Mouse (Mus musculus): ENCODE results near the gene Nbas.

The Nbas gene

GRCm38 (mm10) chr12:13532731-13533365, 263.9 kb downstream of the Nbas start:
- no peak for DNase-seq (ENCODE audit: low spot score in 2 of 2)

- no peak for DNase-seq (ENCODE audit: low spot score in 2 of 2)
These were observed 270.2 kb downstream of the Nbas start for GRCm38 (mm10) chr12:13539171-13539570.

- DNase-seq (ENCODE audit: low spot score in 2 of 2), result no peak
These were observed 274.9 kb downstream of the Nbas start for GRCm38 (mm10) chr12:13543806-13544205.

GRCm38 (mm10) chr12:13563646-13564289, 294.8 kb downstream of the Nbas start:
- DNase-seq (ENCODE audit: low spot score in 2 of 2), result no peak

GRCm38 (mm10) chr12:13564330-13564729, 295.4 kb downstream of the Nbas start:
- DNase-seq (ENCODE audit: low spot score in 2 of 2), result no peak

GRCm38 (mm10) chr12:13566421-13566820, 297.5 kb downstream of the Nbas start:
- DNase-seq (ENCODE audit: low spot score in 2 of 2), result no peak

- no peak for DNase-seq (ENCODE audit: low spot score in 2 of 2)
These were observed 306.2 kb downstream of the Nbas start for GRCm38 (mm10) chr12:13575158-13575557.

GRCm38 (mm10) chr12:13575605-13576600, 307.0 kb downstream of the Nbas start:
- DNase-seq (ENCODE audit: low spot score in 2 of 2), result peak in 1 of 2 experiments; percentile 21

GRCm38 (mm10) chr12:13576761-13577160, 307.8 kb downstream of the Nbas start:
- no peak for DNase-seq (ENCODE audit: low spot score in 2 of 2)

- DNase-seq (ENCODE audit: low spot score in 2 of 2), result no peak
These were observed 311.9 kb downstream of the Nbas start for GRCm38 (mm10) chr12:13580796-13581195.

GRCm38 (mm10) chr12:13583386-13583785, 314.5 kb downstream of the Nbas start:
- no peak for DNase-seq (ENCODE audit: low spot score in 2 of 2)

- peak in 1 of 2 experiments; percentile 15 for DNase-seq (ENCODE audit: low spot score in 2 of 2)
These were observed 316.7 kb downstream of the Nbas start for GRCm38 (mm10) chr12:13585527-13586156.

- DNase-seq (ENCODE audit: low spot score in 2 of 2), result no peak
These were observed 318.7 kb downstream of the Nbas start for GRCm38 (mm10) chr12:13587675-13588074.

- DNase-seq (ENCODE audit: low spot score in 2 of 2), result no peak
These were observed 320.1 kb downstream of the Nbas start for GRCm38 (mm10) chr12:13589021-13589420.

GRCm38 (mm10) chr12:13594746-13595469, 326.0 kb downstream of the Nbas start:
- DNase-seq (ENCODE audit: low spot score in 2 of 2), result no peak

- DNase-seq (ENCODE audit: low spot score in 2 of 2), result no peak
These were observed 328.1 kb downstream of the Nbas start for GRCm38 (mm10) chr12:13597026-13597425.

GRCm38 (mm10) chr12:13598545-13598944, 329.6 kb downstream of the Nbas start:
- peak; percentile 69 to 91 for DNase-seq (ENCODE audit: low spot score in 2 of 2)

GRCm38 (mm10) chr12:13602414-13602813, 333.5 kb downstream of the Nbas start:
- DNase-seq (ENCODE audit: low spot score in 2 of 2), result peak in 1 of 2 experiments; percentile 23

GRCm38 (mm10) chr12:13607021-13607420, 338.1 kb downstream of the Nbas start:
- DNase-seq (ENCODE audit: low spot score in 2 of 2), result no peak

GRCm38 (mm10) chr12:13609027-13609426, 340.1 kb downstream of the Nbas start:
- DNase-seq (ENCODE audit: low spot score in 2 of 2), result peak in 1 of 2 experiments; percentile 29

GRCm38 (mm10) chr12:13613041-13613440, 344.1 kb downstream of the Nbas start:
- DNase-seq (ENCODE audit: low spot score in 2 of 2), result no peak

All from frontal cortex, postnatal 36 days (tissue).